Comparison of ENCODE assay signal across 8 mouse cellular contexts in the genomic region with DNA sequence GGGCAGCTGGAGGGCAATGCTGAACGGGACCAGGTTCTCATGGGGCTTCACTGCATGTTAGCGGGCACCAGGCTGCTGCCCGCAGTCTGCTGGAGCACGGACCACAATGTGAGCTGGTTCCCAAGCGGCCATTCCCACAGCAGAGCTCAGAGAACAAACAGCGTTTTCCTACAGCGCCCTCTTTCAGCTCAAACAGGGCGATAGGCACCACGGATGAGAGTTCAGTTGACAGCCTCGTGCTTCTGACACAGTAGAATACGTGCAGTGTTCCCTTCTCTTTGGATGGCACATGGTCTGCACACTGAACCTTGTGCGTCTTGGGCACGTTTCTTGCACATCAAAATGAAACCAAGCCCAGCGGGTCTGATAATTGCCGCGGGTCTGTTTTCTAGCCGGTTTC.
DNase-seq lines count a peak whose midpoint lies in the region; ATAC-seq and TF ChIP-seq lines count a peak whose summit lies in the region.

No protein-coding gene starts in this region.

- H3K4me1 ChIP-seq in heart, embryonic 11.5 days (ENCODE audit: control insufficient read depth, insufficient read depth, low read length), result no peaks in the 10 kb centered on the region
- H3K4me1 ChIP-seq in embryonic fibroblast, embryonic 13.5 days (ENCODE audit: control insufficient read depth, insufficient read depth, low read length), result no peaks in the 10 kb centered on the region
- H3K4me1 ChIP-seq in intestine, postnatal 0 days (replicated peaks; ENCODE audit: control insufficient read depth, insufficient read depth, low read length), result no peaks in the 10 kb centered on the region
- no peaks in the 10 kb centered on the region for H3K4me1 ChIP-seq in liver, embryonic 16.5 days (ENCODE audit: control insufficient read depth, low read depth, low read length)

- no peak for TF ChIP-seq POLR2A in embryonic fibroblast, embryonic 13.5 days (IDR thresholded peaks at IDR 0.05; ENCODE audit: low read depth, low read length)

- peak overlapping the region; percentile 57 for H3K4me2 ChIP-seq in heart, embryonic 11.5 days
- peak overlapping the region; percentile 52 for H3K4me2 ChIP-seq in intestine, postnatal 0 days (replicated peaks; ENCODE audit: low read depth)
- H3K4me2 ChIP-seq in liver, embryonic 16.5 days (ENCODE audit: low read depth, low read length), result peak overlapping the region; percentile 36

- H3K27me3 ChIP-seq in heart, embryonic 11.5 days (ENCODE audit: control insufficient read depth, insufficient read depth, low read length), result no peaks in the 10 kb centered on the region
- no peaks in the 10 kb centered on the region for H3K27me3 ChIP-seq in intestine, postnatal 0 days (replicated peaks; ENCODE audit: control insufficient read depth, insufficient read depth, low read length)
- H3K27me3 ChIP-seq in liver, embryonic 16.5 days (ENCODE audit: control insufficient read depth, insufficient read depth, low read depth, low read length), result no peaks in the 10 kb centered on the region

- TF ChIP-seq CTCF in embryonic fibroblast, embryonic 13.5 days (IDR thresholded peaks at IDR 0.05; ENCODE audit: borderline replicate concordance, insufficient read depth, low read length), result no peak
- peak; percentile 51 for TF ChIP-seq CTCF in intestine, postnatal 0 days (IDR thresholded peaks at IDR 0.05; ENCODE audit: low read depth)

- H3K4me3 ChIP-seq in heart, embryonic 11.5 days (ENCODE audit: low read depth, low read length), result peak overlapping the region; percentile 34
- peak overlapping the region; percentile 28 for H3K4me3 ChIP-seq in embryonic fibroblast, embryonic 13.5 days (ENCODE audit: insufficient read depth, low read length)
- H3K4me3 ChIP-seq in intestine, postnatal 0 days (ENCODE audit: low read depth, low read length), result peak overlapping the region; percentile 22; the same call in 1 of the 2 replicates
- H3K4me3 ChIP-seq in liver, embryonic 16.5 days (ENCODE audit: low read depth, low read length), result peak overlapping the region; percentile 29

- no peak overlapping the region for H3K27ac ChIP-seq in heart, embryonic 11.5 days (ENCODE audit: low read depth, low read length)
- no peak overlapping the region for H3K27ac ChIP-seq in embryonic fibroblast, embryonic 13.5 days (ENCODE audit: insufficient read depth, low read length)
- H3K27ac ChIP-seq in intestine, postnatal 0 days (ENCODE audit: low read depth, low read length), result no peak overlapping the region
- H3K27ac ChIP-seq in liver, embryonic 16.5 days (ENCODE audit: low read length), result no peak overlapping the region

- H3K9ac ChIP-seq in heart, embryonic 11.5 days (ENCODE audit: low read depth, low read length), result no peak overlapping the region
- no peak overlapping the region for H3K9ac ChIP-seq in intestine, postnatal 0 days (ENCODE audit: low read depth, low read length)
- no peak overlapping the region for H3K9ac ChIP-seq in liver, embryonic 16.5 days (ENCODE audit: low read depth, low read length)

- WGBS in heart, embryonic 11.5 days (ENCODE audit: insufficient replicate concordance), result 45% methylated on average over 17 of the region's 17 CpGs
- WGBS in intestine, postnatal 0 days, result 51% methylated on average over 17 of the region's 17 CpGs
- WGBS in liver, embryonic 16.5 days (ENCODE audit: insufficient replicate concordance), result 47% methylated on average over 17 of the region's 17 CpGs

- no peak for ATAC-seq in heart, embryonic 11.5 days (replicated peaks; ENCODE audit: insufficient number of reproducible peaks, low FRiP score, low TSS enrichment)
- ATAC-seq in intestine, postnatal 0 days, result no peak
- no peak for ATAC-seq in liver, embryonic 16.5 days (ENCODE audit: low read depth)

- no peak for DNase-seq in heart, postnatal 4 days
- DNase-seq in R1 (ENCODE audit: low read depth, low spot score), result peak; percentile 44
- DNase-seq in right cerebral cortex, postnatal 14 days, result peak; percentile 37
- no peak for DNase-seq in urinary bladder, postnatal 25 days (ENCODE audit: low spot score)

- no peaks in the 10 kb centered on the region for H3K36me3 ChIP-seq in heart, embryonic 11.5 days (ENCODE audit: control insufficient read depth, insufficient read depth, low read length)
- H3K36me3 ChIP-seq in intestine, postnatal 0 days (ENCODE audit: control insufficient read depth, insufficient read depth), result no peaks in the 10 kb centered on the region
- no peaks in the 10 kb centered on the region for H3K36me3 ChIP-seq in liver, embryonic 16.5 days (ENCODE audit: control insufficient read depth, insufficient read depth)

- peaks cover 3% of the 10 kb centered on the region; the same call in 1 of the 2 replicates for H3K9me3 ChIP-seq in heart, embryonic 11.5 days (replicated peaks; ENCODE audit: control insufficient read depth, low read length)
- no peaks in the 10 kb centered on the region for H3K9me3 ChIP-seq in intestine, postnatal 0 days (ENCODE audit: control insufficient read depth)
- no peaks in the 10 kb centered on the region for H3K9me3 ChIP-seq in liver, embryonic 16.5 days (replicated peaks; ENCODE audit: control insufficient read depth, low read length)

Comparison
In these comparisons a context has a peak if more than half of its experiments do, and no peak if none do; other contexts are left out.
1. DNase-seq: peak in R1 (single experiment) and right cerebral cortex, postnatal 14 days (single experiment); none in heart, postnatal 4 days (single experiment) and urinary bladder, postnatal 25 days (single experiment).
2. Peak in every context shown above with its lines, with median percentiles within 50 percentile points of each other: H3K4me2 ChIP-seq and H3K4me3 ChIP-seq.